Mouse (Mus musculus): ENCODE results near the gene Gm11634. TPM values are rescaled to one million over a fixed set of nuclear protein-coding genes. Genes with fewer than 3 reads are reported as not detected.
"Not testable (repeated sequence)": the region's sequence is repeated elsewhere in the genome, so short reads cannot be mapped to it uniquely, and the experiment has no call there.

The Gm11634 gene
- total RNA-seq, 4 experiments from 2014 or later: not detected

DNA sequence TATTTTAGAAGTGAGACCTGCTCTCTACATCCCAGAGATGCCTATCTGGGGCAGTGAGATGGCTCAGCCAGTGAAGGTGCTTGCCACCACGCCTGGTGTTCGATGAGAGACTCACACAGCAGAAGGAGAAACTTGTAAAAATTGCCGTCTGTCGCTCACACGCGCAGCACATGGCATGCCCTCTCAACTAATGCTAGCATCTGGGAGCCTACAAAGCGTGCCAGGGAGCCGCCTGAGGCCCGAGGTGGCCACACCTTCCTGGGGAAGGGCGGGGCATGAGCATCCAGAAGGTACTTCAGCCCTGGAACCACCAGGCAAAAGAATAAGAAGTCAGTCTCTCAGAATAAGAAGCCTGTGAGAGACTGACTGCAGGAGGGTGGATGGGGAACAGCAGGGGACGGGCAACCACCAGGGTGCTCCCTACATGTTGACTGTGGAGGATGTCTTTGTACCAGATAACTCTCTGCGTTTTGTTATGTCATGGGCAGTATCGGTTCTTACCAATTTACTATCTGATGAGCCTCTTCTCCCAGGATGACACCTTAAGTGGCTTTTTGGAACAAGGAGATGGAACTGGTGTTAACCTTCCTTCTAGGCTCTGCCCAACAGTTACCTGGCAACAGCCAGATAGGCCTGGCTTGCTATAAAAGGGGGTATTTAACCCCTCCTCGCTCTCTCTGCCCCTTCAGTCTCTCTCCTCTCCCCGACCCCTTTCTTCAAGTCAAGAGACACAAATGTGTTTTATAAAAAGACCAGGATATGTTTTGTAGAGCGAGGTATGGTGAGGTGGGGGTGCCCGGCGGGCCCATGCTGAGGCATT, 18.1 kb upstream of the Gm11634 start:
- DNase-seq (ENCODE audit: low spot score in 2 of 2): peak in 1 of 2 experiments; percentile 30

DNA sequence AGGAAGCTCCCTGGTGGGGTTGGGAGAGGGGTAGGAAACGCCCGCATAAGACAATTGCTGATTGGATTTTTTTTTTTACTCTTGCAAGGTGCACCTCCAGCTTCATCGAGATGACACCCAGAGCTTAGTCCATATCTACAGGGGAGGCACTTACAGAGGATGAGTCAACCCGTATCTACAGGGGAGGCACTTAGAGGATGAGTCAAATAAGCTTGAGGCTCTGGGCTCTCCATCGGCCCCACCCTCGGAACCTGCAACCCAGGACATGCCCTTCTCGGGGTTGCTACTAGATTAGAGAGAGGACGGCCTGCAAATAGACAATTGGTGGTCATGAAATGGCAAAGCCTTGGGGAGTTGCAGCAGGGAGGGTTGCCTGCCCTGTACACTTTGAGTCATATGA, 17.0 kb upstream of the Gm11634 start:
- DNase-seq (ENCODE audit: low spot score in 2 of 2): no peak

DNA sequence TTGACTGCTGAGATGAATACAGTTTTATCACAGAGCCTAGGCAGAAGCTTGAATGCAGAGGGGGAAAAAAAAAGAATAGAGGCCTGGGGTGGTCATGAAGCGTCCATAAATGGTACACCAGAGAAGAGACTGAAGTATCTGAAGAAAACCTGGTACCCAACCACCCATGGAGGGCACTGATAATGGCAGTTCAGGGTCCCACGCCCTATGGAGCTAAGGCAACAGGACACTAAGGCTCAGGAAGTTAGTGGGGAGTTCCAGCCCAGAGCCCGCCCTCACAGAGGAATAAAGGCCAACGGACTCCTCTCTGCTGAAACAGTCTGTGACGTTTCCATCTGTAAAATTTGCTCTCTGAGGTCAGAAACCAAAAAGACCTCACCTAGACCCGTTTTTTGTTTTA, 16.3 kb upstream of the Gm11634 start:
- no peak for DNase-seq (ENCODE audit: low spot score in 2 of 2)

DNA sequence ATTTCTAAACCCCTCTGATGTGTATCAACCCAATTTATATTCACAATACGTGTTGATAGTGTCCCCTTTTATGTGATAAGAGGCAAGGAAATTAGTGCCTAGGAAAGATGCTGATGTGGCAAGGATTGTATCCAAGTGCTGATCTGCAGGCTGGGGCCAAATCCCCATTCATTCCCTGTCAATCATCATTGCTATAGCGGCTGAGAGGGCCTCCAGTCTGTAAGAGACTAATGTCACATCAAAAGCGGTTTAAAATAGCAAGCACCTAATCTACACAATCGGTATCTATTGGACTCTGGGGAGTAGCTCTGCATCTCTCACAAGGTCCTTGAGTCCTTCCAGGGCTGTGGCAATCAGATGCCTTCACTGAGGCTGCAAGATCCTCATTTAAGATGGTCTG, 15.1 kb upstream of the Gm11634 start:
- DNase-seq (ENCODE audit: low spot score in 2 of 2): no peak

DNA sequence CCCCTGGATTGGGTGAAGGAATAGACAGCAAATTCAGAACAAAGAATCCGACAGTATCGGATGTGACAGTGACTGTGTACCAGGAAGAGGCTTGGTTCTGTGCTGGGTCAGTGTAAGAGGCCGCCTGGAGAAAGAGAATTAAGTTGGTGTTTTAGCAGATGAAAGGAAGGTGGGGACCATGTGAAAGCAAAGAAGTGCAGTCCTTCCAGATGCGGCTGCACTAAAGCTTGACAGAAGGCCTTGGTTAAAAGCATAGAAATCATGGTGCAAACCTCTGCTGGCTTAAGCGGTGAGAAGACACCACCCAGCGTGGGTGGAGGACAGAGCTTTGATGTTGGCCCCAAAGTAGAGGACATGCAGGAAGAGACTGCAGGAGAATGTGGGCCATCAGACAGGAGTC, 14.5 kb upstream of the Gm11634 start:
- DNase-seq (ENCODE audit: low spot score in 2 of 2): no peak

DNA sequence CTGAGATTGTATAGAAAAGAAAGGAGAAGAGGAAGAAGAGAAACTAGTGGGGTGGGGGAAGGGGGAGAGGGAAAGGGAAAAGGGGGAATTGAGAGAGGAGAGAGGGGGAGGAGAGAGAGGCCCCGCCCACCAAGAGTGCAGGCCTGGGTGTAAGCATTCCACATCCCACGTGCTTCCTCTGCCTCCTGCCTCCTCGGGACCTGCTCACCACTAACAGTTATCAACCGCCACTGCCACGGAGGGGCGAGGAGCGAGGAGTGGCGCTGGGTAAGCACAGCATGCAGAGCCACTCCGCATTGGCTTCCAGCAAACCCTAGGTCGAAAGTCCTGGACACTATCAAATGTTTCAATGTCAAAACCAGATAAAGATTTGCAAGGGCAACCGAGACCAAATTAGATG, 11.4 kb upstream of the Gm11634 start:
- no peak for DNase-seq (ENCODE audit: low spot score in 2 of 2)

DNA sequence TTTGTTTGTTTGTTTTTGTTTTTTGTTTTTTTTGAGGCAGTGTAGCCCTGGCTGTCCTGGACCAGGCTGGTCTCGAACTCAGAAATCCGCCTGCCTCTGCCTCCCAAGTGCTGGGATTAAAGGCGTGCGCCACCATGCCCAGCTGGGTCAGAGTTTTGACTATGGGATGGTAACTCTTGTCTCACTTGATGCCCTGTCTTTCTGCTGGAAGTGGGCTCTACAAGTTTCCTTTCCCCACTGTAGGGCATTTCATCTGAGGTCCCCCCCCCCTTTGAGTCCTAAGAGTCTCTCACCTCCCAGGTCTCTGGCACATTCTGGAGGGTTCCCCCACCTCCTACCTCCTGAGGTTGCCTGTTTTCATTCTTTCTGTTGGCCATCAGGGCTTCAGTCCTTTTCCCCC, 8.1 kb upstream of the Gm11634 start:
- DNase-seq (ENCODE audit: low spot score in 2 of 2): not testable (repeated sequence)

DNA sequence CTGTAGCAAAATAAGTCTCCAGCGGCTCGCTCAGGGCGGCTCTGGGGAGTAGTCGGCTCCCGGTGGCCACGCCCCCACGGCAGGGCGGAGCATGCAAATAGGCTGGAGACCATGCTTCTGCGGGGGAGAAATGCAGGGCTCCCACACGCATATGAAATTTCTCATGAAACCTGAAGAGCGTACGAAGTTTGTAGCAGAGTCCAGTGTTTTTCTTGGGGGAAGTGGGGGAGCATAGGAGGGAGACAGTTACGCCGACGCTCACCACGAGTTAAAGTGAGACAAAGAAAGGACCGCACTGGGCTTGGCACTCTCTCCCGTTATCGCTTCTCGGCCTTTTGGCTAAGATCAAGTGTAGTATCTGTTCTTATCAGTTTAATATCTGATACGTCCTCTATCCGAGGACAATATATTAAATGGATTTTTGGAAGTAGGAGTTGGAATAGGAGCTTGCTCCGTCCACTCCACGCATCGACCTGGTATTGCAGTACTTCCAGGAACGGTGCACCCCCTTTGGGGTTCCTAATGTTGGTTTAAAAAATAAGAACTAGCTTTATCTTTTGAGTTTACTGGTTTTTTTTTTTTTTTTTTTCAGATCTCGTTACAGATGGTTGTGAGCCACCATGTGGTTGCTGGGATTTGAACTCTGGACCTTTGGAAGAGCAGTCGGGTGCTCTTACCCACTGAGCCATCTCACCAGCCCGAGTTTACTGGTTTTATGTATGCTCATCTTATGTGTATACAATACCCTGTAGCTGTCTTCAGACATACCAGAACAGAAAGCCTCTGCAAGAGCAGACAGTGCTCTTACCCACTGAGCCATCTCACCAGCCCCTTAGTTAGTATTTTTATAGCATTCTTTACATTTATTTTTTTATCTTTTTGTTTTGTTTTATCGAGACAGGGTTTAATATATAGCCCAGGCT, 5.7 kb upstream of the Gm11634 start:
- not testable (repeated sequence) for DNase-seq (ENCODE audit: low spot score in 2 of 2)

DNA sequence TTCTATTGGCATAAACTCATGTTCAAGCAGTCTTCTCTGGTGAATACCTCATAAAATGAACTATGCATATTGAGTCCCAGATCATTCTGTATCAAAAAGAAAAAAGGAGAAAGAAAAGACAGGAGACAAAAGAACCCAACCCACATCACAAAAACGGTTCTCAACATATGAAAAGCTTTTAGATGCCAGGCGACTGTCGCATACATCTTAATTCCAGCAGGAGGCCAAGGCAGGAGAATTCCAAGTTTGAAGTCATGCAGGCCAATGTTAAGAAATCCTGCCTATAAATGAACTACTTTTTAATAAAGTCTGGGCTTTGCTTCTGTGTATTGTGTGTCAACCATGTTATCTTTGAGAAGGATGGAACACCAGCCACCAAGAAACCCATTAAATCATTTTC, 5.1 kb upstream of the Gm11634 start:
- no peak for DNase-seq (ENCODE audit: low spot score in 2 of 2)

DNA sequence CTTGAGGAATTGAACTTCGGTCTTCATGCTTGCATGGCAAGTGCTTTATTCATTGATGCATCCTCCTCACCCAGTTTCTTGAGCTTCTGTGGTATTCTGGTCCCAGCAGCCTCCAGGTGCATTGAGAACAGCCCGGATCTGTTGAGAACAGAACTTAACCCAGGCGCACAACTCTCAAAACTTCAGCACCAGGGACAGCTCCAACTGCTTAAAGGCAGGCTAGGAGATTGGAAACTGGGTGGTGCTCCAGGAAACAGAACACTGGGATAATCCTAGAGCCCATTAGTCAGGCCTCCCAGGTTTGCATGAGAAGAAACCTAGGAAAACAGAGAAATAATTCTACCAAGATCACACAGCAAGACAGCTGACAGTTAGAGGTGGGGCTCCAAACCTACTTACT, 3.4 kb upstream of the Gm11634 start:
- DNase-seq (ENCODE audit: low spot score in 2 of 2): no peak

DNA sequence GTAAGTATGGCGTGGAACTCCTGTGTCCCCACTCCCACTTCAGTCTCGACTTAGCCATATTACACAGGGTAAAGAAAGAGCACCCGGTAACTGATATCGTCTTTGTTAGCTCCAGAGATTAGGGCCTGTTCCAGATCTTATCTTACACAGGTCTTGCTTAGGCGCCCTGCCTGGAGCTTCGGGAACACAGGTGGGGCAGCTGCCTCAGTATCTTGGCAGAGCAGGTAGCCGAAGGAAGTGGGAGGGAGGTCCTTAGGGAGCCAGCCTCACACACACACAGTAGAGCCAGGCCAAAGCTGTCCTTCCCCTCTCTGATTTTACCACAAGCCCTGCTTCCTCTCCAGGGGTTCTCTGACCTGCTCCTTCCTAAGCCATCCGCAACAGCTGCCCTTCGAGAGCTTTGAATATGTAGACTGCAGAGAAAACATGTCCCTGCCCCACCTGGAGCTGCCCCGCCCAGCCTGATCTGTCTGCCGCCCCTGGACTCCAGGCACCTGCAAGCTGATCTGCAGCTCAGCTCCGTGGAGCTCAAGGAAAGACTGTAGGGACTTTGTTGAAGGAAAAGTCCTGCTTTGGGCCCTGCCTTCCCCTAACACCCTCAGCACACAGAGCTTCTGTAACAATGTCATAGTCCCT, 8.9 kb downstream of the Gm11634 start:
- DNase-seq (ENCODE audit: low spot score in 2 of 2): no peak

DNA sequence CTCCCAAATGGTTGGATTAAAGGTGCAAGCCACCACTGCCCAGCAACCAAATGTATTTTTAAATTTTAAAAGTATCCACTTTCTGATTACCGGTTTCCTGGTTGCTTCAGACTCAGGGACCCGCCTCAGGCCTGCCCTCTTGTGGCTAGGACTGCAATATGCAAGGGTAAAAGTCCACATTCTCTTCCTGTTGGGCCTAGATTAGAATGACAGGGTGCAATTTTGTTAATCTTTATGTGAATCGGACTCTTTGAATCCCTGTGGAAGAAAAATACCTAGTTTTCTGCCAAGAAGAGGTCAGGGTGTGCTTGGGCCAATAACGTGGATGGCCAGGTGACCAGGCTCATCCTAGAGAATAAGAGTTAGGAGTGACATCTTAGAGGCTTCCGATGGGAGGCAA, 9.6 kb downstream of the Gm11634 start:
- peak in 1 of 2 experiments; percentile 39 for DNase-seq (ENCODE audit: low spot score in 2 of 2)

DNA sequence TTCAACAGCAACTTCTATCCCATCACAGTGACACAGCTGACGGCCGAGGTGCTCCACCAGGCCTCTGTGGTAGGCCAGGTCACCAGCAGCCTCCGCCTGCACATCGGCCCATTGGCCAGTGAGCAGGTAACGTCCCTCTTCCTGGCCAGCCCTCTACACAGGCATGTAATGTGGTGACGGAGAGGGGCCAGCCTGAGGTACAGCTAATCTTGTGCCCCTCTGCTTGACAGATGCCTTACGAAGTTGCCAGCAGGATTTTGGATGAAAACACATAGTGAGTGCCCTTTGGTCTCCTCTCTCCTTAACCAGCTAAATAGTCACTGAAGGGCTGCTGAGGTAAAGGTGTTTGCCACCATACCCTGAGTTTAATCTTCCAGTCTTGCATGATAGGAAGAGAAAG, 10.2 kb downstream of the Gm11634 start:
- no peak for DNase-seq (ENCODE audit: low spot score in 2 of 2)

DNA sequence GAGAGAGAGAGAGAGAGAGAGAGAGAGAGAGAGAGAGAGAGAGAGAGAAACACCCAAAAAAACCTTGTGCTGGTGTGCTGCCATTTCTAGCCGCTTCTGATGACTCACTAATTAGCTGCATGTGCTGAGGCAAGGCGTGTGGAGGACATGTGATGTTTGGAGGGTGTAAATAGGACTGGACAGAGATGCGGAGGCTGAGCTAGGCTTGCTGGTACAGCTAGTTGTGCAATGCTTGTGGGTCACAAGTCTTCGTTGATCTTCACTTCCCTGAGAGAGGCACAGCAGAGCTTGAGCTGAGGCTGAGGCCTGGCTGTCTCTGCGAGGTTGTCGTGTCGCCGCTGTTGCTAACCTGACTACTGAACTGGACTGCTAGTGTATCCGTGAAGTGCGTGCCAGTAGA, 11.4 kb downstream of the Gm11634 start:
- DNase-seq (ENCODE audit: low spot score in 2 of 2): peak; percentile 24 to 38

DNA sequence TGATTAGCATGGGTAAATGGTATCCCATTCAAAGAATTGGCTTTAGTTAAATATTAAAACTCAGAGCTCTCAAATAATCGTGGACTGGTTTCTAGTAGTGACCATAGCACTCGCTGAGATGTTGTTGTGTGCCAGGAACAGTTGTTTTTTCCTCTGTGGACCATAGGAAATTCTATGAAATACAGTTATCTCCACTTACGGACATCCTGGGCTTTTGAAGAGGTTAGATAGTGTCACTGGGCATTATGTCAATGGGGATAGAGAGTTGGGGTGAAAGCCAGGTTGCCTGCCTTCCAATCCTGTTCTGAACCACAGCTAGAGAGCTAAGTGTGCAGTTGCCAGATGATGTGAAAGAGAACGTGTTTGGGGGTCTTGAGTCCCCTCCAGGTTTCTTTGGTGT, 13.3 kb downstream of the Gm11634 start:
- no peak for DNase-seq (ENCODE audit: low spot score in 2 of 2)

DNA sequence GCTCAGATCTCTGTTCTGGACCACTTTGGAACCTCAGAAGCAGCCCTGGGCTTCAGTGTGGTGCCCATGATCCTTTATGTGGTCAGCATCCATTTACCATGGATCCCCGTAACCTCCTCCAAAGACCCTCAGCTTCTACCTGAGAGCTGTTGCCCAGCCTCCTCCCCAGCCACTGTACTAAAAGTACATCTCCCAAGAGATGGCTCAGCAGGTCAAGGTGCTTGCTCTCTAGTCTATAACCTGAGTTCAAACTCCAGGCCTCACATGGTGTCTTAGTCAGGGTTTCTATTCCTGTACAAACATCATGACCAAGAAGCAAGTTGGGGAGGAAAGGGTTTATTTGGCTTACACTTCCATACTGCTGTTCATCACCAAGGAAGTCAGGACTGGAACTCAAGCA, 14.0 kb downstream of the Gm11634 start:
- not testable (repeated sequence) for DNase-seq (ENCODE audit: low spot score in 2 of 2)

DNA sequence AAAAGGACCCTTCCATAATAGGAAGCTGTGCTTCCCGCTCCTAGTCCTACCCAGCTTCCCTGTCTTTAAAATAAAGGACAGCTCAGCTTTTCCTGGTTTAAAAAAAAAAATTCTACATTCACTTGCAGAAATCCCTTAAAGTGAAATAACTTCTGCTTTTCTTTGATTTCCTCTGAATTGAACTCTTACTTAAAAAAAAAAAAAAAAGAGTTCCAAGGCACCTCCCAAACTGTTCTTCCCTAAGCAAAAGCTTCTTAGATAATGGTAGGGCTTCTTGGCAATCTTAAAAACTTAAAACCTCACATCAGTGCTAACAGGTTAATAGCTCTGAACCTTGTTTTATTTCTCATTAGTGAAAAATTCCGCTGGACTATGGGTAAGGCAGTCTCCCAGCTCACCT, 15.9 kb downstream of the Gm11634 start:
- no peak for DNase-seq (ENCODE audit: low spot score in 2 of 2)

DNA sequence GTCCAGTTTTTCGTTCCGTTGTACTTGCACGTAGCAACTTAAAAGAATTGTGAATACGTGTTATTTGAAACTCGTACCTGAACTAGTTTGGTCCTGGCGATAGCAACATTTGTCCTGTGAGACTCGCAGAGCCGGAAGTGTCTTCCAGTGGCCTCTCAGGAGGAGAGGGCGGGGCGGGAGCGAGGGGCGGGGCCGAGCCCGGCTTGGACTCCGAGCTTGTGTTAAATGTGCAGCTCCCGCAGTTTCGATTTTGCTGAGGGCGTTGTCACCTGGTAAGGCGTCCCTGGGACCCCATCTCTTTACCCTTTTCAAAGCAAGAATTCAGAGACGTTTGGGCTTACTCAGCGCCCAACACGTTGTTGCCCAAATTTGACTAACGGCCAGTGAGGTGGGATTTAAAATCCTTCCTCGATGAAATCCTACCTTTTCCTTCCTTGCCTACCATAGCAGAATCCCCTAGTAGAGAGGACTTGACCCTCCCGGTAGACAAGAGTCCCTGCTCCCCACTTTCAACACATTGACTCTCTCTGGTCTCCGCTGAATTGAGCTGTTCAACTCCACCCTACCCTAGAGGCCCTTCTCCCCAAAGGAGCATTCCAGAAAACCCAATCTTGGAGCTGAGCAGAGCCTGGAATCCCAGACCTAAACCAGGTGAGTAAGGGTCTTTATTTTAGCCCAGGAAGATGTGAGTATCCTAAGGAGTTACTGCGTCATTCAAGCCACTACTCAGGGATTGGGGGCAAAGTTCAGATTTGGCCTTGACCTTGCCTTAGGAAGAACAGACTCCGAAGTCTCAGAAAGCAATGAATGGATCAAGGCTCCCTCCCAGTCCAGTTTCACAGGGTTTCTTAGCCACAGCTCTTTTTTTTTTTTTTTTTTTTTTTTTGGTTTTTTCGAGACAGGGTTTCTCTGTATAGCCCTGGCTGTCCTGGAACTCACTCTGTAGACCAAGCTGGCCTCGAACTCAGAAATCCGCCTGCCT, 16.7 kb downstream of the Gm11634 start, which contains the start of gene Tmem106a:
TSS of gene Tmem106a (plus strand) at position 189 of the 982 bp plus-strand sequence.
- no peak for DNase-seq (ENCODE audit: low spot score in 2 of 2)

DNA sequence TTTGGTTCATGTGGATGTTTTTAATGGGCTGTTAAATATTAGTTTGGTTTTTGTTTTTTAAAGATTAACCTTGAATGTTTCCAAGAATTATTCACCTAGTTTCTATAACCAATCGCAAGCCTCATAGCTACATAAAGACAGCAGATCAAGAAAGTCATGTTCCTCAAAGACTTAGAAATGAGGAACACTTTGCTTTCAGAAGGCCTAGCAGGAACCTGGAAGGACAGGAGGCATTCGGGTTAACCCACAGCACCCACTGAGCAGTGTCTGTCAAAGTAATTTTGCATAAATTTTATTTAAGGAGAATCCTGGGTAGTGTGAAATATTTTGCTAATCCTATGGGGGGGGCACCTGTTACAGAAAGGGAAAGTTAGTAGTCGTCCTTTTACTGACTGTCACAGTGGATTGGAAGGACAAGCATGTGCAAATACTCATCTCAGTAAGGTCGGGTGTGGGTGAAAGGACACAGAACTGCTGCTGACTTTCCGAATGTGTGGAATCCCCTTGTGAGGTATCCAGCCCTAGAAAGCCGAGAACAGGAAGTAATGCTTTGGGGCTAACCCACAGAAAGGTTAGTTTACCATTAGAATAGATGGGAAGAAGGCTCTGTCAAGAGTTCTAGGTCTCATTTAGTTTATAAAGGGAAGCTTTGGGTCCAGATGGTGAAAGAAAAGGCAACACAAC, 17.8 kb downstream of the Gm11634 start:
- DNase-seq (ENCODE audit: low spot score in 2 of 2): no peak

DNA sequence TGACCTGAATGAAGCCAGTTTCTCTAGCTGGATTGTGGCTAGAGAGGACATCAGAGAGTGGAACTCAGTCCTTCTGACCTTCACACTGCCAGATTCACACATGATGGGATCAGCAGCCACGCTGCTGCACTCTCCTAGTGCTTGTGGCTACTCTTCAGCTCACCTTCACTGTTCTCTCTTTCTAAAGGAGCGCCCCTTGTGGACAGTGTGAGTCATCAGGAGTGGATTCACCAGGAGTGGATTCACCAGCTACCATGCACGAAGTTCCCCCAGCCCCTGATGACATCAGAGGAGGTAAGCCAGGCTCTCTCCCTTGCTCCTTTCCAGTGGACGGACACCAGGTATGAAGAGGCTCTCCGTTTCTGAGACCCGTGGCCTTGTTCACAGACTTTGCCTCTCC, 22.9 kb downstream of the Gm11634 start:
- no peak for DNase-seq (ENCODE audit: low spot score in 2 of 2)

All from layer of hippocampus, adult 8-10 months (tissue).